Mouse (Mus musculus) embryonic fibroblast, embryonic 13.5 days (primary cell): Measurements from ENCODE around the gene Arhgap19. TPM values are rescaled to one million over a fixed set of nuclear protein-coding genes. Genes with fewer than 3 reads are reported as not detected.
A peak's percentile ranks its signal among the peaks of the same experiment; 100 is the strongest.
"Not testable (repeated sequence)": the region's sequence is repeated elsewhere in the genome, so short reads cannot be mapped to it uniquely, and the experiment has no call there.

Experiments used
- H3K27ac ChIP-seq: 2 replicates; pipeline ENCODE4 v1.5.1; 2012; ENCODE audit warnings: low read length, control low read depth, inconsistent platforms; ENCODE audit not compliant: insufficient read depth
- H3K4me1 ChIP-seq: 2 replicates; pipeline ENCODE4 v1.6.1; 2011; ENCODE audit warnings: low read length; ENCODE audit not compliant: control insufficient read depth, insufficient read depth
- H3K4me3 ChIP-seq: 2 replicates; pipeline ENCODE4 v1.5.1; 2011; ENCODE audit warnings: mild to moderate bottlenecking, control low read depth, low read length; ENCODE audit not compliant: insufficient read depth
- CTCF ChIP-seq: IDR thresholded peaks from 2 replicates; pipeline ENCODE4 v1.5.1; 2011; ENCODE audit warnings: mild to moderate bottlenecking, control low read depth, low read length, moderate library complexity, borderline replicate concordance; ENCODE audit not compliant: insufficient read depth
- POLR2A ChIP-seq: IDR thresholded peaks from 2 replicates; pipeline ENCODE4 v1.6.1; 2011; ENCODE audit warnings: low read depth, mild to moderate bottlenecking, control low read depth, low read length, moderate library complexity
- polyA plus RNA-seq: library from polyadenylated mRNA; stranded (reverse); fragments of >200 nt; gene quantifications from 2 replicates; pipeline ENCODE4 v1.2.4, GENCODE M21; 2011; ENCODE audit warnings: low read depth; ENCODE audit not compliant: missing spikeins, insufficient read length

Gene Arhgap19
- polyA plus RNA-seq = 7.0 and 10.4 TPM in 2 replicates

DNA sequence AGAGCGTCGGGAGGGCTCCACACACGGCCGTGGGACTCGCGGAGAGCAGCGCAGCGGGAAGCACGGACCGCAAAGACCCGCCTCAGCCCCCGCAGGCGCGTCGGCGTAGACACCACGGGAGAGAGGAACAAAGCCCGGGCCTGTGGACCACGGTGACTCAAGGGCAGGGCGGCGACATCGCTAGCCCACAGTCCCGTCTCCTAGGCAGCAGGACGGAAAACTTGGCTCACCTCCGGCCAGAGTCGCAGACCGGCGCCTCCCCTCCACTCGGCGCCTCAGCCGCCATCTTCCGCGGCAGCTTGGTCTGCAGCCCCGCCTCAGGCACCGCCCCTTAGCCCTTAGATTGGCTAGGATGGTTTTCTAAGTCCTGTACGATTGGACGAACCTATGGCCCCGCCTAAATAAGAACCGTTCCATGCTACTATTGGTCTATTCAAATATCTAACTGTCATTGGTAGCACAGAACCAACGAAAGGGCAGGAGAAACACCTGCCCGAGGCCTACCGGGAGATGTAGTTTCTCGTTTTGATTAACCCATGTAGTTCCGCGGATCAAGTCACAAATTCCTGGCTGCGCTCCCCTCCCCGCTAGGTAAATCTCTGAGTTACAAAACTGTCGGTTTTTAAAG is at the start of gene Arhgap19:
TSS of gene Arhgap19 (minus strand) at position 306 of the 628 bp plus-strand sequence.
- Histone ChIP-seq H3K4me3 (peak within 1 kb of the TSS; percentile 81), H3K4me1 (no peaks in the 10 kb centered on the region; the same call in 1 of the 2 replicates), H3K27ac (0 out of 2 replicates have a peak within 1 kb of the TSS, but pooled peaks have one; percentile 1)

DNA sequence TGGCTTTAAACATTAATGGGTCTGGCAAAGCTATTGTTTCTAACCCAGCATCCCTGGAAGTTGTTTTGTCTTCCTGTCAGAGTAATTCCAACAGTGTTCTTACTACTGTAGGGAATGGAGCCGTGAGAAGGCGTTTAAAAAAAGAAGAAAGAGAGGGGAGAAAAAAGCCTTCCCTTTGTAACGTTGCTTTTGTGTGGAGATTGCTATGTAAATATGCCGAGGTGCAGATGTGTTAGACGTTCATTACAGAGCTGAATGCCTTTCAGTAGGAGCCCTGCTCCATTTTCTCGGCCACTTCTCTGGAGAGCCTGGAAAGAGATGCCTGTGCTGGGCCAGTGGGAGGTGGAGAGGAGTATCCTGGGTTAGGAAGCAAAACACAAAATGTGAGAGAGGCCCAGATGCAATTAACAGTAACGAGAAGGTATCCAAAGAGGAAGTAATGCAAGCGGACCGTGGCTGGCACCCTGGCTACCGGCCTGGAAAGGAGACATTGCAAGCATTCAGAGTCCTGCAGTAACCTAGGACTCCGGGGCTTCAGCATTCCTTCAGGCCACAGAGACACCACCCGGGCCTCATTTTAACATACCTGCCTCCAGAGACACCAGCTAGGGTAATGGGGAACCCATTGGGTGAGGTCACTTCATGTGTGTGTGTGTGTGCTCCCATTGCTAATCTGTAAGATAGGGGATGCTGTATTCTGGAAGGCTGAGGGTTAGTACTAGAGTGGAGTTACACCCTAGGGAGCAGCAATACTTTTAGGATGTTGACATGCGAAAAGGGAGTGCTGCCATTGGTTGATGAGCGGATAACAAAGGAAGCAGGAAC is 49.1 kb upstream of the Arhgap19 start:
- Histone ChIP-seq H3K4me1 (peaks cover 6% of the 10 kb centered on the region), H3K27ac (no peak overlapping the region), H3K4me3 (no peak overlapping the region)
- no peak for TF ChIP-seq CTCF
- TF ChIP-seq POLR2A = no peak

More for the DNA sequence above, at the start of gene Arhgap19:
- no peak for TF ChIP-seq CTCF
- TF ChIP-seq POLR2A = peak; percentile 81

- peaks cover 6% of the 10 kb centered on the region for H3K4me1 ChIP-seq
- H3K27ac ChIP-seq = no peak overlapping the region
- TF ChIP-seq CTCF (no peak), POLR2A (no peak)
- H3K4me3 ChIP-seq = no peak overlapping the region
Measured at GRCm38 (mm10) chr19:41850021-41850718, 48.3 kb upstream of the Arhgap19 start.

GRCm38 (mm10) chr19:41847992-41848851 is 46.4 kb upstream of the Arhgap19 start, which contains the start of gene Frat2:
Frat2 (minus strand) TSS chr19:41848132.
- 0 out of 2 replicates have a peak, but pooled peaks have one; percentile 23 for TF ChIP-seq POLR2A
- TF ChIP-seq CTCF = no peak
- Histone ChIP-seq H3K4me1 (peaks cover 6% of the 10 kb centered on the region), H3K4me3 (peak within 1 kb of the TSS; percentile 74), H3K27ac (peak within 1 kb of the TSS; percentile 96)

DNA sequence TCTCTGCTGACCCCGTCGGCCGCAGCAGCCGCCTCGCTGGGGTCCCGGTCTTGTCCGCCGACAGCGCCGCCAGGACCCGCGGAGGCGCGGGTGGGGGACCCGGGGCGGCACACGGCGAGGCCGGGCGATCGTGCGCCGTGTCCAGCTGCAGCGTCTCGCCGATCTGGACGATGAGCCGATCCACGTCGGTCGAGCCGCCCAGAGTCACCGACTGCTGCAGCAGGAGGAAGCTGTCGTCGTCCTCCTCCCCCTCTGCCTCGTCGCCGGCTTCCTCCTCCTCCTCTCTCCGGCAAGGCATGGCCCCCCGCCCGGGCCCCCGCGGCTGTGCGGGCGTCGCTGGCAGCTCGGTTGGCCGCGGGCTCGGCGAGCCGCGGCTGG is 45.8 kb upstream of the Arhgap19 start:
- H3K4me3 ChIP-seq = peak overlapping the region; percentile 74
- not testable (repeated sequence) for H3K27ac ChIP-seq, H3K4me1 ChIP-seq

DNA sequence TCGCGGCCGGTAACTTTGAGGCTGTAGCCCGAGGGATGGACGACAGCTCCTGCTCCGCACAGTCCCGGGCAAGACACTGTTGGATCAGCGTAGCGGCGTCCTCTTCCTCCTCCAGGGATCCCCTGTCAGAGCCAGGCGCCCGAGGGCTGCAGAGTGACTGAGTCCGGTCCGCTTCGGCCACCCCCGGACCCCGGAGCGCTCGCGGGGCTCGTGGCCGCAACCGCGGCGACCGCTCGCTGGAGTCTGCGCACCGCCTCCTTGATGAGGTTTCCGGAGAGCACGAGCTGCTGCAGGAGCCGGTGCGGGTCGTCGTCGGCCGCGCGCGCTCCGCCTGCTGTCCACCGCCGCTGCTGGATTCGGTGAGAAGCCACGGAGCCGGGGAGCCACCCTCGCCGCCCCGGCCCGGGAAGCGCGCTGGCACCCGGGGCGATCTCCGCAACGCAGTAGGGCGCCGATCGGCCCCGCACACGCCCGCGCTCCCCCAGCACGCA is 45.3 kb upstream of the Arhgap19 start:
- TF ChIP-seq CTCF = no peak
- no peak for TF ChIP-seq POLR2A
- peak overlapping the region; percentile 74 for H3K4me3 ChIP-seq
- peaks cover 6% of the 10 kb centered on the region for H3K4me1 ChIP-seq
- no peak overlapping the region for H3K27ac ChIP-seq

DNA sequence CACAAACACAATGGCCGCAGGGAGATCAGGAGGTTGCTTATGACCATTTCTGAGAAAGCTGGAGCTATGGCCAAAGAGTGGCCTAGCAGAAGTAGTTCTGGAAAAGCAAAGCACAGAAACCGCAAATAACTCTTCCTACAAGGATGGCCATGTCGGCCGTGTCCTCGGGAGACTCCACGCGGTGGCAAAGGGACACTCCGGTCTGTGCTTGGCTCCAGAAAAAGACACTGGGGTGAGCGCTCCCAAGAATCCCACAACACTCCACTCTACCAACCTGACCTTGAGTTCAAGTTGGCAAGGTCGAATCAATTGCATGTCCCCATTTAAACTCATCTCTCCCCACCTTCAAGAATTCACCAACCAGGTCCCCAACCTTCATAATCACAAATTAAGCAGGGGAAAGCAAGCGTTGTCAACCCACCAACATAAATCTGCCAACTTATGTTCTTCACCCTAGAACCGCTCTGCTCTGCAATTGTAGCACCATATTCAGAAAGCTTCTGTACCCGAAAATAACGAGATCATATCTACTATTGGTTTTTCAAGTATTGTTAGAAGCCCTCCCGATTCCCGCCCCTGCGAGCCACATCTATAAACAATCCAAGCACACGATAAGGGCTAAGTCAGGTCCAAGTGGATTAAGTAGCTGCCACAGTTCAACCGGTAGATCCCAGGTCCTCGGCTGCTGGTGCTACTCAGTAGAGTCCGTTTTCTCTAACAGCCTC is 44.7 kb upstream of the Arhgap19 start:
- TF ChIP-seq POLR2A = no peak
- TF ChIP-seq CTCF = no peak
- peaks cover 6% of the 10 kb centered on the region for H3K4me1 ChIP-seq
- H3K4me3 ChIP-seq = peak overlapping the region; percentile 74
- no peak overlapping the region for H3K27ac ChIP-seq

DNA sequence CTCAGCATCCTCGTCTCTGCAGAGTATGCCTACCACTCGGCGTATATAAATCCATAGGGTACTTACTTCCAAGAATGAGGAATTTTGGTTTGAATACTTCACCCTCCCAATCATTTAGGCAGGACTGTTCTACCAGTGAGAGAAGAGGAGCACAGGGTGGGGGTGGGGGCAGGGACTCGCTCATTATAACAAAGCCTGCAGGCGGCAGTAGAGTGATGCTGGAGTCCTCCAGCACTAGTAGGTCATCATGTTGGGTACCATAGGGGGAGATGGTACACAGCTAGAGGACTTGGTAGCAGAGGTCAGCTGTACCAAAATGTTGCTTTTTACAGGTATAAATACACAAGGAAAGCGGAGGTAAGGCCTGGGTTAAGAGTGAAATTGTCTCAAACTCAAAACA is 42.5 kb upstream of the Arhgap19 start:
- TF ChIP-seq CTCF = no peak
- no peak for TF ChIP-seq POLR2A
- no peak overlapping the region for H3K4me3 ChIP-seq
- H3K27ac ChIP-seq = no peak overlapping the region

More for the DNA sequence above, 42.5 kb upstream of the Arhgap19 start:
- H3K4me1 ChIP-seq = no peaks in the 10 kb centered on the region
